In the genomic region with DNA sequence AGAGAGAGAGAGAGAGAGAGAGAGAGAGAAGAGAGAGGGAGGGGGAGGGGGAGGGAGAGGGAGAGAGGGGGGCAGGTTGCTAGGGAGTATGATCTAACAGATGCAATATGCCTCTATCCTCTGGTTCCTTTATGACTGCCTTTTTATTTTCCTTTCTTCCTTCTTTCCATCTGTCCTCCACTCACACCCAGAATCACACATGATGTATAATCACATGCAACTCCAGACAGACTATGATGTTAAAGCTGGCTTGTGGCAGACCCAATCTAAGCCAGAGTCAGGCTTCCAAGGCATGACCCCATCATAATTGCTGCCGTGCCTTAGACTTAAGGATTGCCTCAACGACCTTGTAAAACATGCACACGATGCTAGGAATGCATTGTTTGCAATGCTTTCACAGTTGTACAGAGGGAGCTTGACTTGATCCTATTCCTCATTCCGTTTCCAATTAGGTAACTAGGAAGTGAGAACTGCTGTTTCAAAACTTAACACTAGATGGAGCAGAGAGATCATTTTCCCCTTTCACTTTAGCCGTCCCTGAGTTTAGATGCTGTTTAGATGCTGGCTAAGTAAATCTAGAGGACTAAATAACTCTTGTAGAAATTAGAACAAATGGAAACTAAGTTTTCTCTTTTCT, we compare ENCODE assay signal across 9 mouse cellular contexts. TPM values are rescaled to one million over a fixed set of nuclear protein-coding genes. Genes with fewer than 3 reads are reported as not detected.
A peak's percentile ranks its signal among the peaks of the same experiment; 100 is the strongest.
DNase-seq lines count a peak whose midpoint lies in the region; TF ChIP-seq lines count a peak whose summit lies in the region.
"Had no signal": no experiment of that assay in that cellular context is flagged by ENCODE, and none has a peak within 500 bp of the region (broad histone marks: within the 10 kb centered on the region; RNA-seq: fewer than 3 reads in every experiment).

No protein-coding gene starts in this region.

- H3K4me1 ChIP-seq in E14TG2a.4 (replicated peaks; ENCODE audit: low read depth, low read length): no peaks in the 10 kb centered on the region
- H3K4me1 ChIP-seq: embryonic facial prominence, embryonic 12.5 days had no signal

- H3K4me3 ChIP-seq in E14TG2a.4 (replicated peaks; ENCODE audit: low read length): no peak overlapping the region
- H3K4me3 ChIP-seq: embryonic facial prominence, embryonic 12.5 days had no signal

- no peaks in the 10 kb centered on the region for H3K36me3 ChIP-seq in E14TG2a.4 (ENCODE audit: insufficient read depth, low read length)
- H3K36me3 ChIP-seq: embryonic facial prominence, embryonic 12.5 days had no signal

- peak; percentile 69 for TF ChIP-seq CTCF in E14TG2a.4 (conservative IDR thresholded peaks at IDR 0.05; ENCODE audit: low read length)
- TF ChIP-seq CTCF in brain, embryonic 14.5 days (IDR thresholded peaks at IDR 0.05; ENCODE audit: borderline replicate concordance, extremely low read depth, insufficient read depth, insufficient read length): peak; percentile 47

- peaks cover 28% of the 10 kb centered on the region for H3K9me3 ChIP-seq in E14TG2a.4 (ENCODE audit: low read length)
- H3K9me3 ChIP-seq: embryonic facial prominence, embryonic 12.5 days had no signal

- H3K27me3 ChIP-seq in E14TG2a.4 (ENCODE audit: insufficient read depth, low read length): no peaks in the 10 kb centered on the region
- H3K27me3 ChIP-seq: embryonic facial prominence, embryonic 12.5 days had no signal

- peak; percentile 68 for DNase-seq in kidney, adult 9 months
- DNase-seq in kidney, postnatal 10 days: no peak
- peak; percentile 87 for DNase-seq in brain, embryonic 14.5 days (ENCODE audit: low read depth)
- peak; percentile 88 for DNase-seq in layer of hippocampus, adult 9-10 months (ENCODE audit: low spot score)
- peak; percentile 37 for DNase-seq in retina, postnatal 7 days (ENCODE audit: low read depth, low spot score)
- no peak for DNase-seq in spleen, postnatal 14 days (ENCODE audit: low spot score in 2 of 2)
- no peak for DNase-seq in c-Kit-positive CD71-positive TER-119-positive erythroid progenitor cells, embryonic 14.5 days (ENCODE audit: low spot score)

- no peak for TF ChIP-seq POLR2A in brain, embryonic 14.5 days (IDR thresholded peaks at IDR 0.05; ENCODE audit: borderline replicate concordance, extremely low read depth, insufficient read depth, insufficient read length, poor library complexity, severe bottlenecking)

RNA-seq across cellular contexts. Expression of a gene that starts 28.1 kb away (rescaled TPM):
- 1.2 and 1.3 TPM in 2 replicates for polyA plus RNA-seq in brain, embryonic 14.5 days (2012; rRNA removed)

RNA-seq across cellular contexts. Expression of a gene that starts 56.9 kb away (rescaled TPM):
- polyA plus RNA-seq in brain, embryonic 14.5 days (2012; rRNA removed): 5.1 and 7.9 TPM in 2 replicates

Comparison
In these comparisons a context has a peak if more than half of its experiments do, and no peak if none do; other contexts are left out.
1. DNase-seq: peak in kidney, adult 9 months (single experiment), brain, embryonic 14.5 days (single experiment), layer of hippocampus, adult 9-10 months (single experiment) and retina, postnatal 7 days (single experiment); none in kidney, postnatal 10 days (single experiment), spleen, postnatal 14 days (0 of 2) and c-Kit-positive CD71-positive TER-119-positive erythroid progenitor cells, embryonic 14.5 days (single experiment).